Mouse (Mus musculus): ENCODE data around the gene Erc2. TPM values are rescaled to one million over a fixed set of nuclear protein-coding genes. Genes with fewer than 3 reads are reported as not detected.
A peak's percentile ranks its signal among the peaks of the same experiment; 100 is the strongest.
"Not testable (repeated sequence)": the region's sequence is repeated elsewhere in the genome, so short reads cannot be mapped to it uniquely, and the experiment has no call there.

Gene Erc2
- 4.3 and 4.9 TPM in 2 replicates for polyA plus RNA-seq (2012; rRNA removed)
- polyA plus RNA-seq (2014; fragmentation: Nextera tagmentation; extraction: Ambion mirVana): 6.5 and 8.6 TPM in 2 replicates

DNA sequence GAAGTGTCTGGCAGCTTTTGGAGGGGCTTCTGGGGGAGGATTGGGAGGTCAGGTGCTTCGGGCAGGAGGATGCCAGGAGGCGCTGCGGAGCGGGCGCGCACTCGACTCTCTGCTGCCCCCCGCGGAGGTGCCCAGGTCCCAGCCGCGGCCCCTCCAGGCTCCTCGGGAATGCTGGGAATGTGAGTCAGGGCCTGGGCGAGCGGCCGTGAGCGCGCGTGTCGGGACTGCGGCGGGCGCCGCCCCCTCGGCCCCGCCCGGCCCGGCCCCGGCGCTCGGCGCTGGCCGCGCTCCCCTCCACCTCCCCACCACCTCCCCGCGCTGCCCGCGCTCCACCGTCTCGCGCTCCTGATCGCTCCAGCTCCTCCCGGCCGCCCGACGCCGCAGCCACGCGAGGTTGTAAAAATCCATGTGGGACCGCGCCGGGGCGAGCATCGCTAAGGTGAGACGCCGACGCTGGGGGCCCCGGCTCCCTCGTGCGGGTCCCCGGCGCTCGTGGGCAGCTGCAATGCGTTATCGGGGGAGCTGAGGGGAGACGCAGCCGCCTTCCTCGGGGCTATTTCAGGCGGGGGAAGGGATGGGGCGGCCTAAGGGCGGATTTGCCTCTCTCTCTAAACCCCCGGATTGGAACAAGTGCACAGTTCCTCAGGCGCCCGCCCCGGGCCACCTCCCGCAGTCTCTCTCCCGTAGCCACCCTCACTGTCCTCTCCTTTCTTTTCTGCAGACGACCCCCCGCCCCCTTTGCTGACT lies at the start of gene Erc2:
Gene Erc2, plus strand, starts transcription at position 253 of the 747 bp plus-strand sequence.
- H3K36me3 ChIP-seq (ENCODE audit: control insufficient read depth, insufficient read depth, low read length): no peaks in the 10 kb centered on the region
- peak within 1 kb of the TSS; percentile 67 for H3K4me3 ChIP-seq (replicated peaks; ENCODE audit: low read length)
- peaks cover 4% of the 10 kb centered on the region; the same call in 1 of the 2 replicates for H3K27me3 ChIP-seq (ENCODE audit: control insufficient read depth, insufficient read depth, low read length)
- H3K4me1 ChIP-seq (ENCODE audit: control insufficient read depth, insufficient read depth, low read length): peaks cover 5% of the 10 kb centered on the region; the same call in 1 of the 2 replicates
- H3K27ac ChIP-seq (replicated peaks; ENCODE audit: low read depth, low read length): no peak within 1 kb of the TSS
- H3K9ac ChIP-seq (ENCODE audit: low read depth, low read length, severe bottlenecking): peak within 1 kb of the TSS; percentile 61
- no peak for TF ChIP-seq POLR2A (IDR thresholded peaks at IDR 0.05; ENCODE audit: borderline replicate concordance, extremely low read depth, insufficient read depth, insufficient read length)
- peak; percentile 97 for ATAC-seq (ENCODE audit: low FRiP score, low read depth)
- no peaks in the 10 kb centered on the region for H3K9me3 ChIP-seq (ENCODE audit: control insufficient read depth, low read length)
- DNase-seq (ENCODE audit: low spot score): peak; percentile 64
- peak within 1 kb of the TSS; percentile 99 for H3K4me2 ChIP-seq (replicated peaks; ENCODE audit: low read depth, low read length, severe bottlenecking)
- 3% methylated on average over 51 of the region's 78 CpGs for WGBS

DNA sequence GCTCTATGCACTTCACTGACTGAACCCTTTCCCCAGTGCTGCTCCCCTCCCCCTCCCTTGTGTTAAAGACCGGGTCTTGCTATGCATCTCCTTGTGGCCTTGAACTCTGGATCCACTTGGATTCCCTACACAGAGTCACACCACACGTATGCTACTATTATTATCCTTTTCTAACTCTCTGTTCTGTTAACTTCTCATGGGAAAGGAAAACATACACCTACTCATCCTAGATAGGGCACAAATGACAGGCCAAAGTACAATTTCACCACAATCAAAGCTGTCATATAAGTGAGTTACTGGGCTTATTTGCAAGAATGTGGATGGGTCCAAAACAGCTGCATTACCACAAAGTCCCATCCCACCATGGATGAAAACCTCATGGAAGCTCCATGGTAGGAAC lies 43.8 kb upstream of the Erc2 start:
- Histone ChIP-seq H3K4me3 (replicated peaks; ENCODE audit: low read length) (no peak overlapping the region), H3K4me1 (ENCODE audit: control insufficient read depth, insufficient read depth, low read length) (no peaks in the 10 kb centered on the region), H3K4me2 (replicated peaks; ENCODE audit: low read depth, low read length, severe bottlenecking) (no peak overlapping the region), H3K9ac (ENCODE audit: low read depth, low read length, severe bottlenecking) (no peak overlapping the region), H3K27ac (replicated peaks; ENCODE audit: low read depth, low read length) (no peak overlapping the region), H3K9me3 (ENCODE audit: control insufficient read depth, low read length) (no peaks in the 10 kb centered on the region), H3K36me3 (ENCODE audit: control insufficient read depth, insufficient read depth, low read length) (no peaks in the 10 kb centered on the region), H3K27me3 (ENCODE audit: control insufficient read depth, insufficient read depth, low read length) (no peaks in the 10 kb centered on the region)
- TF ChIP-seq POLR2A (IDR thresholded peaks at IDR 0.05; ENCODE audit: borderline replicate concordance, extremely low read depth, insufficient read depth, insufficient read length): no peak
- DNase-seq (ENCODE audit: low spot score): no peak
- ATAC-seq (ENCODE audit: low FRiP score, low read depth): no peak
- WGBS: 95% methylated on average over 2 of the region's 2 CpGs

DNA sequence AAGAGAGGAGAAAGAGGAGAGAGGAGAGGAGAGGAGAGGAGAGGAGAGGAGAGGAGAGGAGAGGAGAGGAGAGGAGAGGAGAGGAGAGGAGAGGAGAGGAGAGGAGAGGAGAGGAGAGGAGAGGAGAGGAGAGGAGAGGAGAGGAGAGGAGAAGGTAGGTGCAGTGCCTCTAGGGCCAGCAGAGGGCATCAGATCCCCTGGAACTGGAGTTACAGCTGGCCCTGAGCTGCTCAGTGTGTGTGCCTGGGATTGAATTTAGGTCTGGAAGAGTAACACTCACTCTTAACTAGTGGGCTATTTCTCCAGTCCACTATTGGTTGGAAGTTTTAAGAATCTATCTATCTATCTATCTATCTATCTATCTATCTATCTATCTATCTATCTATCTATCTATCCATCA lies 32.6 kb upstream of the Erc2 start:
- H3K27ac ChIP-seq (replicated peaks; ENCODE audit: low read depth, low read length); ATAC-seq (ENCODE audit: low FRiP score, low read depth); H3K4me2 ChIP-seq (replicated peaks; ENCODE audit: low read depth, low read length, severe bottlenecking); H3K4me3 ChIP-seq (replicated peaks; ENCODE audit: low read length); H3K9ac ChIP-seq (ENCODE audit: low read depth, low read length, severe bottlenecking); H3K27me3 ChIP-seq (ENCODE audit: control insufficient read depth, insufficient read depth, low read length); H3K4me1 ChIP-seq (ENCODE audit: control insufficient read depth, insufficient read depth, low read length); H3K9me3 ChIP-seq (ENCODE audit: control insufficient read depth, low read length); H3K36me3 ChIP-seq (ENCODE audit: control insufficient read depth, insufficient read depth, low read length): not testable (repeated sequence)
- peak; percentile 12 for DNase-seq (ENCODE audit: low spot score)

DNA sequence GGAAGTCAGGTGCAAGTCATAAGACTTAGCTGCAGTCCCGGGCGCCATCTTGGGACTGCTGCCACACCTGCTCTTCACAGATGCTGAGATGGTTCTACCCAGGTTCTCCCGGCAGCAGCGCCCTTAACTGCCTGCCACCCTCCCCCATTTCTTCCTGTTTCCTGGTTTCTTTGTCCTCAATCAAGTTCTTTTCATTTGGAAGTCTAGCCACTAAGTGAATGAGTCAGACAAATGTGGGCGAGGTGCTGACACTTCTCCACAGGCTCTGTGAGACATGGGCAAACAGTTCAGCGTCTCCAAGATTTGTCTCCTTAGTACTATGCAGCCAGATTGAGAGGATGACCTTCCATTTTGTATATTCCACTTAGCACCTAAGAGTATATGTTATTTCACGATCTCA lies 30.1 kb upstream of the Erc2 start:
- ATAC-seq (ENCODE audit: low FRiP score, low read depth) (no peak), DNase-seq (ENCODE audit: low spot score) (no peak)
- H3K4me3 ChIP-seq (replicated peaks; ENCODE audit: low read length): no peak overlapping the region
- no peaks in the 10 kb centered on the region for H3K4me1 ChIP-seq (ENCODE audit: control insufficient read depth, insufficient read depth, low read length)
- no peak overlapping the region for H3K9ac ChIP-seq (ENCODE audit: low read depth, low read length, severe bottlenecking)
- H3K36me3 ChIP-seq (ENCODE audit: control insufficient read depth, insufficient read depth, low read length): no peaks in the 10 kb centered on the region
- H3K9me3 ChIP-seq (ENCODE audit: control insufficient read depth, low read length): no peaks in the 10 kb centered on the region
- WGBS: 91% methylated on average over 7 of the region's 7 CpGs
- no peak overlapping the region for H3K4me2 ChIP-seq (replicated peaks; ENCODE audit: low read depth, low read length, severe bottlenecking)
- no peak for TF ChIP-seq POLR2A (IDR thresholded peaks at IDR 0.05; ENCODE audit: borderline replicate concordance, extremely low read depth, insufficient read depth, insufficient read length)
- no peak overlapping the region for H3K27ac ChIP-seq (replicated peaks; ENCODE audit: low read depth, low read length)
- no peaks in the 10 kb centered on the region for H3K27me3 ChIP-seq (ENCODE audit: control insufficient read depth, insufficient read depth, low read length)

DNA sequence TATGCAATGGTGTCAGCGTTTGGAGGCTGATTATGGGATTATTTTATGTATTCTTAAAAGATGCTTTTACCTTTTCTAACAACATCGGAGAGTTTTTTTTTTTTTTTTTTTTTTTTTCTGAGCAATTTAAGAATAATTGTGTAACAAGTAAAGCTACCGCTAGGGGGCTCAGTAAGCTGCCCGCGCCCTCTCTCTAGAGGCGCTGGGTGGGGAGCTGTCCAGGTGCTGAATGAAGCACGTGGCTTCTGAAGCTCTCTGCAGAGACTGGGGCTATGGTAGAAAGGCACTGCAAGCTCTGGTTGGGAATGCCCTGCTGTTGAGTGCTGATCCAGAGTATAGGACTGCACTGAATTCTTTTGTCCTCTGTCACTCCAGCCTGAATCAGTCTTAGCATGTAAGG lies 26.0 kb upstream of the Erc2 start:
- Histone ChIP-seq H3K4me2 (replicated peaks; ENCODE audit: low read depth, low read length, severe bottlenecking) (no peak overlapping the region), H3K4me1 (ENCODE audit: control insufficient read depth, insufficient read depth, low read length) (no peaks in the 10 kb centered on the region), H3K36me3 (ENCODE audit: control insufficient read depth, insufficient read depth, low read length) (no peaks in the 10 kb centered on the region), H3K9me3 (ENCODE audit: control insufficient read depth, low read length) (no peaks in the 10 kb centered on the region), H3K27ac (replicated peaks; ENCODE audit: low read depth, low read length) (no peak overlapping the region), H3K4me3 (replicated peaks; ENCODE audit: low read length) (no peak overlapping the region), H3K27me3 (ENCODE audit: control insufficient read depth, insufficient read depth, low read length) (no peaks in the 10 kb centered on the region), H3K9ac (ENCODE audit: low read depth, low read length, severe bottlenecking) (no peak overlapping the region)
- 1% methylated on average over 7 of the region's 7 CpGs for WGBS
- peak; percentile 77; the same call in 1 of the 2 replicates for ATAC-seq (ENCODE audit: low FRiP score, low read depth)
- peak; percentile 96 for DNase-seq (ENCODE audit: low spot score)
- no peak for TF ChIP-seq POLR2A (IDR thresholded peaks at IDR 0.05; ENCODE audit: borderline replicate concordance, extremely low read depth, insufficient read depth, insufficient read length)

Data from limb, embryonic 14.5 days (tissue).